Mouse (Mus musculus) MEL (cell line): Measurements from ENCODE around the gene Scn8a.

ENCODE experiments used
- CTCF ChIP-seq, 3 experiments: IDR thresholded peaks in 2 of 3; conservative IDR thresholded peaks in 1 of 3; 2 replicates each; pipeline ENCODE4 v1.5.1; 2011 to 2012; ENCODE audit warnings: low read length in 3 of 3, low read depth in 2 of 3, mild to moderate bottlenecking in 2 of 3, improper control_type of control experiment in 1 of 3, inconsistent platforms in 1 of 3, mixed read lengths in 1 of 3, moderate library complexity in 1 of 3; ENCODE audit not compliant: control insufficient read depth in 1 of 3, insufficient read depth in 1 of 3, poor library complexity in 1 of 3, severe bottlenecking in 1 of 3
- POLR2A ChIP-seq, 2 experiments: IDR thresholded peaks; 2 replicates each; pipeline ENCODE4 v1.6.1; 2011 to 2012; ENCODE audit warnings: low read length in 2 of 2, mild to moderate bottlenecking in 2 of 2, control low read depth in 1 of 2, improper control_type of control experiment in 1 of 2, low read depth in 1 of 2, moderate library complexity in 1 of 2; ENCODE audit not compliant: control insufficient read depth in 1 of 2, insufficient read depth in 1 of 2, poor library complexity in 1 of 2
- SIN3A ChIP-seq: IDR thresholded peaks from 2 replicates; pipeline ENCODE4 v1.6.1; 2012; ENCODE audit warnings: low read length, improper control_type of control experiment, inconsistent platforms

GRCm38 (mm10) chr15:100918046-100918445 is 48.4 kb downstream of the Scn8a start:
- TF ChIP-seq SIN3A (no peak), POLR2A (IDR thresholded peaks at IDR 0.05; ENCODE audit: control insufficient read depth in 1 of 2, insufficient read depth in 1 of 2, low read depth in 1 of 2, low read length in 2 of 2, poor library complexity in 1 of 2) (no peak), CTCF (IDR thresholded peaks at IDR 0.05 in 2 of 3, conservative IDR thresholded peaks at IDR 0.05 in 1 of 3; ENCODE audit: control insufficient read depth in 1 of 3, insufficient read depth in 1 of 3, low read depth in 2 of 3, low read length in 3 of 3, poor library complexity in 1 of 3, severe bottlenecking in 1 of 3) (no peak)
